ENCODE assay signal across 9 mouse cellular contexts in the genomic region with DNA sequence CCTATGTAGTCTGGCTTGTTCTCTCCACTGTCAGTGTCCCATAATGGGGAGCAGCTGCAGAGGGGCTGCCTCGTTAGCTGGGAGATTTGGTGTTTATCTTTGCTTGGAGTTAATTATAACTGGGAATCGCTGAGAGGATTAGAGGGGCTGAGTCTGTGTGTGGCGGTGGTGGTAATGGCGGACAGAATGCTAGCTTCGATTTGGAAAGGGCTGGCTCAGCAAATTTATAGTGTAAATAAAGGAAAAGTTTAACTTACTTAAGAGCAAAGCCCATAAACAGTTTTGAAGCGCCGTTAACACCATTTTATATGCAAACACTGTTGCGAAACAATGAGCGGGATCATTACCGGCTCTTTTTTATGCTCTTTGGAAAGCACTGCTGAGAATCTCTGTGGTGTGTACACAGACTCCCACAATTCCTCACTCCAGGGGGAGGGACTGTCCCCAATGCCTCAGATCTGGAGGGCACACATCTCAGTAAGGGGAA.
DNase-seq lines count a peak whose midpoint lies in the region; ATAC-seq and TF ChIP-seq lines count a peak whose summit lies in the region.
"Had no signal": no experiment of that assay in that cellular context is flagged by ENCODE, and none has a peak within 500 bp of the region (broad histone marks: within the 10 kb centered on the region; RNA-seq: fewer than 3 reads in every experiment).

No protein-coding gene starts in this region.

- no peak for DNase-seq in heart, postnatal 14 days
- peak; percentile 32 for DNase-seq in midbrain, postnatal 0 days (ENCODE audit: low spot score)
- DNase-seq in left cerebral cortex, adult 8-10 months (ENCODE audit: low spot score in 2 of 2), result no peak

- H3K36me3 ChIP-seq in heart, embryonic 14.5 days (ENCODE audit: control insufficient read depth, insufficient read depth, low read length), result no peaks in the 10 kb centered on the region; the same call in 1 of the 2 replicates
- H3K36me3 ChIP-seq in forebrain, embryonic 12.5 days (replicated peaks), result no peaks in the 10 kb centered on the region
- H3K36me3 ChIP-seq in limb, embryonic 15.5 days, result peaks cover 6% of the 10 kb centered on the region; the same call in 1 of the 2 replicates
- H3K36me3 ChIP-seq in midbrain, postnatal 0 days (ENCODE audit: insufficient read depth, low read length), result no peaks in the 10 kb centered on the region

- peak overlapping the region; percentile 28; the same call in 1 of the 2 replicates for H3K4me2 ChIP-seq in heart, embryonic 14.5 days (ENCODE audit: low read length)
- H3K4me2 ChIP-seq in forebrain, embryonic 12.5 days, result peak overlapping the region; percentile 35
- peak overlapping the region; percentile 38 for H3K4me2 ChIP-seq in limb, embryonic 15.5 days
- H3K4me2 ChIP-seq in midbrain, postnatal 0 days (ENCODE audit: low read depth, low read length, poor library complexity, severe bottlenecking), result no peak overlapping the region

- no peaks in the 10 kb centered on the region for H3K4me1 ChIP-seq in heart, embryonic 14.5 days (ENCODE audit: control insufficient read depth in 2 of 2, insufficient read depth in 2 of 2, low read length in 2 of 2)
- H3K4me1 ChIP-seq in forebrain, embryonic 12.5 days, result peaks cover 33% of the 10 kb centered on the region
- H3K4me1 ChIP-seq in limb, embryonic 15.5 days, result peaks cover 21% of the 10 kb centered on the region
- H3K4me1 ChIP-seq in midbrain, postnatal 0 days (ENCODE audit: insufficient read depth, low read length), result no peaks in the 10 kb centered on the region

- WGBS in heart, embryonic 14.5 days, result 55% methylated on average over 10 of the region's 10 CpGs
- 17% methylated on average over 10 of the region's 10 CpGs for WGBS in forebrain, embryonic 12.5 days
- 25% methylated on average over 10 of the region's 10 CpGs for WGBS in limb, embryonic 15.5 days
- WGBS in midbrain, postnatal 0 days, result 37% methylated on average over 10 of the region's 10 CpGs

- no peak overlapping the region for H3K9ac ChIP-seq in heart, embryonic 14.5 days (ENCODE audit: low read length)
- H3K9ac ChIP-seq in forebrain, embryonic 12.5 days, result no peak overlapping the region
- no peak overlapping the region for H3K9ac ChIP-seq in limb, embryonic 15.5 days
- H3K9ac ChIP-seq in midbrain, postnatal 0 days (replicated peaks; ENCODE audit: low read length, poor library complexity, severe bottlenecking), result no peak overlapping the region

- intact Hi-C loops in heart, postnatal 14 days (cut with DNase I), result no loop called here

- H3K4me3 ChIP-seq in heart, embryonic 14.5 days (ENCODE audit: control insufficient read depth in 1 of 2, insufficient read depth in 1 of 2, low read depth in 1 of 2, low read length in 2 of 2), result no peak overlapping the region
- no peak overlapping the region; the same call in 1 of the 2 replicates for H3K4me3 ChIP-seq in forebrain, embryonic 12.5 days (replicated peaks)
- peak overlapping the region; percentile 15; the same call in 1 of the 2 replicates for H3K4me3 ChIP-seq in limb, embryonic 15.5 days
- no peak overlapping the region for H3K4me3 ChIP-seq in midbrain, postnatal 0 days (ENCODE audit: low read depth, low read length)
- H3K4me3 ChIP-seq: myocyte had no signal

- H3K27ac ChIP-seq in heart, embryonic 14.5 days (replicated peaks in 1 of 2; ENCODE audit: control insufficient read depth in 1 of 2, insufficient read depth in 1 of 2, low read depth in 2 of 2, low read length in 2 of 2), result no peak overlapping the region
- H3K27ac ChIP-seq in forebrain, embryonic 12.5 days, result peak overlapping the region; percentile 70
- no peak overlapping the region; the same call in 1 of the 2 replicates for H3K27ac ChIP-seq in limb, embryonic 15.5 days
- no peak overlapping the region for H3K27ac ChIP-seq in midbrain, postnatal 0 days (ENCODE audit: low read depth, low read length)

- ATAC-seq in heart, embryonic 14.5 days (ENCODE audit: insufficient number of reproducible peaks, insufficient read depth, low FRiP score, low read depth), result no peak
- peak; percentile 89 for ATAC-seq in forebrain, embryonic 12.5 days (ENCODE audit: low FRiP score)
- peak; percentile 35; the same call in 1 of the 2 replicates for ATAC-seq in limb, embryonic 15.5 days (ENCODE audit: insufficient number of reproducible peaks, low FRiP score, low TSS enrichment, low read depth)
- no peak for ATAC-seq in midbrain, postnatal 0 days (ENCODE audit: low FRiP score)
- ATAC-seq in activated CD4-positive, CD25-positive, alpha-beta regulatory T cell, adult 4 months, result no peak
- no peak for ATAC-seq in erythroblast, adult 5-6 weeks (replicated peaks; ENCODE audit: low FRiP score, poor library complexity, severe bottlenecking)

- H3K9me3 ChIP-seq in heart, embryonic 14.5 days (ENCODE audit: control insufficient read depth, low read length), result no peaks in the 10 kb centered on the region
- H3K9me3 ChIP-seq in forebrain, embryonic 12.5 days, result no peaks in the 10 kb centered on the region
- H3K9me3 ChIP-seq in limb, embryonic 15.5 days, result no peaks in the 10 kb centered on the region
- H3K9me3 ChIP-seq in midbrain, postnatal 0 days (ENCODE audit: low read length), result no peaks in the 10 kb centered on the region

- H3K27me3 ChIP-seq in heart, embryonic 14.5 days (ENCODE audit: control insufficient read depth, insufficient read depth, low read length), result no peaks in the 10 kb centered on the region
- H3K27me3 ChIP-seq in forebrain, embryonic 12.5 days, result peaks cover 9% of the 10 kb centered on the region
- peaks cover 17% of the 10 kb centered on the region for H3K27me3 ChIP-seq in limb, embryonic 15.5 days
- no peaks in the 10 kb centered on the region for H3K27me3 ChIP-seq in midbrain, postnatal 0 days (ENCODE audit: insufficient read depth, low read length)

- no peak for TF ChIP-seq CTCF in midbrain, postnatal 0 days (IDR thresholded peaks at IDR 0.05)

Comparison
In these comparisons a context has a peak if more than half of its experiments do, and no peak if none do; other contexts are left out.
1. ATAC-seq: peak in forebrain, embryonic 12.5 days (single experiment) and limb, embryonic 15.5 days (single experiment); none in heart, embryonic 14.5 days (single experiment), midbrain, postnatal 0 days (single experiment), activated CD4-positive, CD25-positive, alpha-beta regulatory T cell, adult 4 months (single experiment) and erythroblast, adult 5-6 weeks (single experiment).